Comparison of ENCODE assay signal across 10 mouse cellular contexts in genomic region chr2:105687317-105687991, GRCm38 (mm10). TPM values are rescaled to one million over a fixed set of nuclear protein-coding genes. Genes with fewer than 3 reads are reported as not detected.
DNase-seq lines count a peak whose midpoint lies in the region; ATAC-seq and TF ChIP-seq lines count a peak whose summit lies in the region.
"Had no signal": no experiment of that assay in that cellular context is flagged by ENCODE, and none has a peak within 500 bp of the region (broad histone marks: within the 10 kb centered on the region; RNA-seq: fewer than 3 reads in every experiment).

No protein-coding gene starts in this region.

- peak overlapping the region; percentile 34 for H3K4me3 ChIP-seq in heart, embryonic 15.5 days
- 0 out of 2 replicates have a peak overlapping the region, but pooled peaks have one; percentile 22 for H3K4me3 ChIP-seq in liver, embryonic 13.5 days (replicated peaks)
- peak overlapping the region; percentile 21; the same call in 1 of the 2 replicates for H3K4me3 ChIP-seq in small intestine, adult 2 months (ENCODE audit: low read depth, low read length)

- H3K27ac ChIP-seq in heart, embryonic 15.5 days = no peak overlapping the region
- H3K27ac ChIP-seq in liver, embryonic 13.5 days = no peak overlapping the region
- H3K27ac ChIP-seq in small intestine, adult 2 months (ENCODE audit: insufficient read depth, low read depth, low read length) = no peak overlapping the region

- no peaks in the 10 kb centered on the region for H3K36me3 ChIP-seq in heart, embryonic 15.5 days
- no peaks in the 10 kb centered on the region for H3K36me3 ChIP-seq in liver, embryonic 13.5 days
- no peaks in the 10 kb centered on the region for H3K36me3 ChIP-seq in small intestine, adult 2 months (ENCODE audit: control insufficient read depth, insufficient read depth, low read length)

- peaks cover 29% of the 10 kb centered on the region for H3K4me1 ChIP-seq in heart, embryonic 15.5 days (replicated peaks)
- H3K4me1 ChIP-seq in liver, embryonic 13.5 days (replicated peaks) = peaks cover 5% of the 10 kb centered on the region
- H3K4me1 ChIP-seq in small intestine, adult 2 months (ENCODE audit: control insufficient read depth, insufficient read depth, insufficient read length, low read length) = no peaks in the 10 kb centered on the region

- TF ChIP-seq CTCF in small intestine, adult 2 months (IDR thresholded peaks at IDR 0.05; ENCODE audit: extremely low read depth, insufficient read length, insufficient replicate concordance, low read depth, low read length) = no peak

- no peak for TF ChIP-seq POLR2A in small intestine, adult 2 months (IDR thresholded peaks at IDR 0.05; ENCODE audit: low read depth, low read length)

- 2% methylated on average over 13 of the region's 13 CpGs for WGBS in heart, embryonic 15.5 days
- 3% methylated on average over 13 of the region's 13 CpGs for WGBS in liver, embryonic 13.5 days (ENCODE audit: insufficient replicate concordance)
- 2% methylated on average over 13 of the region's 13 CpGs for WGBS in small intestine, adult 2 months

- peak; percentile 29 for DNase-seq in kidney, adult 18-20 months
- no peak for DNase-seq in kidney, adult 9 months
- peak; percentile 90 for DNase-seq in cerebellum, adult 9-11 months
- no peak for DNase-seq in liver, embryonic 13.5 days
- no peak for DNase-seq in spleen, postnatal 14 days (ENCODE audit: low spot score in 2 of 2)
- no peak for DNase-seq in adrenal gland, adult 2 months

- peak overlapping the region; percentile 57 for H3K4me2 ChIP-seq in heart, embryonic 15.5 days
- H3K4me2 ChIP-seq in liver, embryonic 13.5 days = peak overlapping the region; percentile 30

- H3K27me3 ChIP-seq in heart, embryonic 15.5 days = peaks cover 96% of the 10 kb centered on the region
- H3K27me3 ChIP-seq in liver, embryonic 13.5 days = peaks cover 97% of the 10 kb centered on the region
- H3K27me3 ChIP-seq in small intestine, adult 2 months (ENCODE audit: control insufficient read depth, insufficient read depth, low read length) = peaks cover 77% of the 10 kb centered on the region
- H3K27me3 ChIP-seq: CH12.LX had no signal

- H3K9me3 ChIP-seq in heart, embryonic 15.5 days (replicated peaks) = no peaks in the 10 kb centered on the region
- no peaks in the 10 kb centered on the region for H3K9me3 ChIP-seq in liver, embryonic 13.5 days (replicated peaks)

- ATAC-seq in heart, embryonic 15.5 days (replicated peaks; ENCODE audit: insufficient number of reproducible peaks, insufficient read depth, low FRiP score, low read depth) = peak; percentile 53; the same call in 1 of the 2 replicates
- 0 out of 2 replicates have a peak, but pooled peaks have one; percentile 29 for ATAC-seq in liver, embryonic 13.5 days (ENCODE audit: low read depth)

- no peak overlapping the region for H3K9ac ChIP-seq in heart, embryonic 15.5 days
- no peak overlapping the region for H3K9ac ChIP-seq in liver, embryonic 13.5 days

RNA-seq across cellular contexts. Expression of gene Pax6, which starts 18.8 kb away (rescaled TPM):
- 0.05 and 0.18 TPM in 2 replicates for polyA plus RNA-seq in heart, embryonic 15.5 days (2015; fragmentation: Nextera tagmentation; extraction: Ambion mirVana)
- 0.05 and 0.07 TPM in 2 replicates for polyA plus RNA-seq in liver, embryonic 13.5 days (2015; fragmentation: Nextera tagmentation; extraction: Ambion mirVana)
- polyA plus RNA-seq in small intestine, adult 2 months (2012; rRNA removed) = 1.2 and 2.6 TPM in 2 replicates
- total RNA-seq in adrenal gland, adult 2 months (2021) = not detected
- not detected in 2 replicates for polyA plus RNA-seq in adrenal gland, adult 2 months (2012; rRNA removed)
- total RNA-seq: heart, postnatal 10 days had no signal

Comparison
In these comparisons a context has a peak if more than half of its experiments do, and no peak if none do; other contexts are left out.
1. DNase-seq: peak in kidney, adult 18-20 months (single experiment) and cerebellum, adult 9-11 months (single experiment); none in kidney, adult 9 months (single experiment), liver, embryonic 13.5 days (single experiment), spleen, postnatal 14 days (0 of 2) and adrenal gland, adult 2 months (single experiment).
2. Peak in every context shown above with its lines, with median percentiles within 50 percentile points of each other: H3K4me3 ChIP-seq.